Mouse (Mus musculus): ENCODE results near the gene Nudt22.
"Not testable (repeated sequence)": the region's sequence is repeated elsewhere in the genome, so short reads cannot be mapped to it uniquely, and the experiment has no call there.

Gene Nudt22

GRCm38 (mm10) chr19:6994489-6994888, 1.4 kb downstream of the Nudt22 start:
- no peak for DNase-seq

- DNase-seq: no peak
Measured at GRCm38 (mm10) chr19:6994002-6994401, 1.9 kb downstream of the Nudt22 start.

- DNase-seq: no peak
Measured at GRCm38 (mm10) chr19:6993011-6993770, 2.7 kb downstream of the Nudt22 start.

- peak; percentile 99 for DNase-seq
Measured at GRCm38 (mm10) chr19:6992011-6992858, 3.7 kb downstream of the Nudt22 start, which contains the start of gene Dnajc4. Dnajc4 (minus strand) TSS chr19:6992572.

GRCm38 (mm10) chr19:6991166-6991565, 4.8 kb downstream of the Nudt22 start:
- not testable (repeated sequence) for DNase-seq

GRCm38 (mm10) chr19:6990712-6991111, 5.2 kb downstream of the Nudt22 start:
- DNase-seq: no peak

GRCm38 (mm10) chr19:6989251-6989650, 6.7 kb downstream of the Nudt22 start:
- no peak for DNase-seq

GRCm38 (mm10) chr19:6987904-6988285, 8.0 kb downstream of the Nudt22 start:
- no peak for DNase-seq

- peak; percentile 83 for DNase-seq
Measured at GRCm38 (mm10) chr19:6987061-6987903, 8.6 kb downstream of the Nudt22 start, which contains the start of gene Vegfb. Vegfb (minus strand) TSS chr19:6987651.

- no peak for DNase-seq
Measured at GRCm38 (mm10) chr19:6985951-6986708, 9.8 kb downstream of the Nudt22 start.

GRCm38 (mm10) chr19:6985300-6985699, 10.6 kb downstream of the Nudt22 start:
- DNase-seq: no peak

- DNase-seq: no peak
Measured at GRCm38 (mm10) chr19:6983621-6984020, 12.3 kb downstream of the Nudt22 start.

- no peak for DNase-seq
Measured at GRCm38 (mm10) chr19:6981465-6981864, 14.5 kb downstream of the Nudt22 start.

GRCm38 (mm10) chr19:6980381-6981093, 15.4 kb downstream of the Nudt22 start, which contains the start of gene Fkbp2:
Fkbp2 (minus strand) TSS chr19:6980501.
- DNase-seq: peak; percentile 99

GRCm38 (mm10) chr19:6979486-6980380, 16.2 kb downstream of the Nudt22 start:
- DNase-seq: peak; percentile 100

GRCm38 (mm10) chr19:6979001-6979479, 16.9 kb downstream of the Nudt22 start:
- DNase-seq: peak; percentile 69

GRCm38 (mm10) chr19:6978639-6978974, 17.3 kb downstream of the Nudt22 start:
- DNase-seq: no peak

- peak; percentile 39 for DNase-seq
Measured at GRCm38 (mm10) chr19:6977759-6978638, 17.9 kb downstream of the Nudt22 start.
